ENCODE assay signal across 8 mouse cellular contexts in genomic region chr10:53795567-53796257, GRCm38 (mm10). TPM values are rescaled to one million over a fixed set of nuclear protein-coding genes. Genes with fewer than 3 reads are reported as not detected.
A peak's percentile ranks its signal among the peaks of the same experiment; 100 is the strongest.
DNase-seq lines count a peak whose midpoint lies in the region; ATAC-seq and TF ChIP-seq lines count a peak whose summit lies in the region.

No protein-coding gene starts in this region.

- TF ChIP-seq CTCF in lung, embryonic 14.5 days (IDR thresholded peaks at IDR 0.05; ENCODE audit: low read depth) = peak; percentile 57
- no peak for TF ChIP-seq CTCF in lung, adult 2 months (IDR thresholded peaks at IDR 0.05; ENCODE audit: insufficient read depth, low read length)

- no peak for ATAC-seq in cerebellum, adult (ENCODE audit: insufficient number of reproducible peaks, low FRiP score, low TSS enrichment)
- no peak for ATAC-seq in lung, embryonic 14.5 days (ENCODE audit: insufficient read depth)
- no peak for ATAC-seq in erythroblast, adult 5-6 weeks (replicated peaks; ENCODE audit: low FRiP score, poor library complexity, severe bottlenecking)

- no peak overlapping the region for H3K27ac ChIP-seq in lung, embryonic 14.5 days (ENCODE audit: low read depth)

- TF ChIP-seq POLR2A in lung, adult 2 months (IDR thresholded peaks at IDR 0.05; ENCODE audit: borderline replicate concordance, extremely low read depth, low read depth, low read length) = no peak

- H3K4me2 ChIP-seq in lung, embryonic 14.5 days = no peak overlapping the region

- 8% methylated on average over 2 of the region's 2 CpGs for WGBS in lung, embryonic 14.5 days
- WGBS in lung, adult 2 months = 7% methylated on average over 2 of the region's 2 CpGs

- no peak overlapping the region for H3K9ac ChIP-seq in lung, embryonic 14.5 days

- peak; percentile 23 for DNase-seq in cerebellum, adult 11 months
- peak; percentile 77 for DNase-seq in lung, embryonic 14.5 days
- no peak for DNase-seq in lung, adult 2 months
- peak; percentile 28 to 56 for DNase-seq in frontal cortex, postnatal 36 days (ENCODE audit: low spot score in 2 of 2)
- peak; percentile 11 for DNase-seq in mesoderm, embryonic 11.5 days (ENCODE audit: low read depth, low spot score)
- no peak for DNase-seq in thymus, postnatal 36 days

- no peaks in the 10 kb centered on the region for H3K9me3 ChIP-seq in lung, embryonic 14.5 days (ENCODE audit: low read depth, low read length)

- H3K36me3 ChIP-seq in lung, embryonic 14.5 days (ENCODE audit: insufficient read depth) = no peaks in the 10 kb centered on the region

- no peak overlapping the region for H3K4me3 ChIP-seq in lung, embryonic 14.5 days (ENCODE audit: low read depth, low read length)
- H3K4me3 ChIP-seq in lung, adult 2 months (replicated peaks; ENCODE audit: extremely low read depth, low read depth, low read length) = no peak overlapping the region

- no peaks in the 10 kb centered on the region for H3K27me3 ChIP-seq in lung, embryonic 14.5 days (ENCODE audit: insufficient read depth, low read length)

- H3K4me1 ChIP-seq in lung, embryonic 14.5 days (ENCODE audit: insufficient read depth) = no peaks in the 10 kb centered on the region
- H3K4me1 ChIP-seq in lung, adult 2 months (ENCODE audit: control insufficient read depth, insufficient read depth, low read length) = no peaks in the 10 kb centered on the region

RNA-seq across cellular contexts. Expression of gene Fam184a, which starts 44.8 kb away (rescaled TPM):
- 3.1 and 4.9 TPM in 2 replicates for polyA plus RNA-seq in lung, embryonic 14.5 days (2014; fragmentation: Nextera tagmentation; extraction: Ambion mirVana)
- polyA plus RNA-seq in lung, adult 2 months (2012; rRNA removed) = 2.8 and 4.1 TPM in 2 replicates
- 1.9 TPM in 1 of 2 replicates, not detected in the other for total RNA-seq in erythroblast, adult 5-6 weeks (2015; ENCODE audit: low replicate concordance)
- total RNA-seq in erythroblast, adult 5-6 weeks (2017; ENCODE audit: low replicate concordance) = 0.77 TPM in 1 of 2 replicates, not detected in the other

Comparison
In these comparisons a context has a peak if more than half of its experiments do, and no peak if none do; other contexts are left out.
1. DNase-seq: peak in cerebellum, adult 11 months (single experiment), lung, embryonic 14.5 days (single experiment), frontal cortex, postnatal 36 days (2 of 2) and mesoderm, embryonic 11.5 days (single experiment); none in lung, adult 2 months (single experiment) and thymus, postnatal 36 days (0 of 2).